Mouse (Mus musculus) urinary bladder, postnatal 36 days (tissue): Measurements from ENCODE around the gene Hoxb7.

Experiments used
- DNase-seq, 2 experiments: peaks; one replicate each; pipeline ENCODE4 v3.0.0; 2022; ENCODE audit warnings: low spot score in 2 of 2, mixed read lengths in 1 of 2

Hoxb7 gene

GRCm38 (mm10) chr11:96299781-96300180 is 13.4 kb downstream of the Hoxb7 start:
- no peak for DNase-seq

GRCm38 (mm10) chr11:96300354-96301063 is 14.1 kb downstream of the Hoxb7 start:
- no peak for DNase-seq

GRCm38 (mm10) chr11:96301064-96301431 is 14.6 kb downstream of the Hoxb7 start:
- DNase-seq, result no peak

DNA sequence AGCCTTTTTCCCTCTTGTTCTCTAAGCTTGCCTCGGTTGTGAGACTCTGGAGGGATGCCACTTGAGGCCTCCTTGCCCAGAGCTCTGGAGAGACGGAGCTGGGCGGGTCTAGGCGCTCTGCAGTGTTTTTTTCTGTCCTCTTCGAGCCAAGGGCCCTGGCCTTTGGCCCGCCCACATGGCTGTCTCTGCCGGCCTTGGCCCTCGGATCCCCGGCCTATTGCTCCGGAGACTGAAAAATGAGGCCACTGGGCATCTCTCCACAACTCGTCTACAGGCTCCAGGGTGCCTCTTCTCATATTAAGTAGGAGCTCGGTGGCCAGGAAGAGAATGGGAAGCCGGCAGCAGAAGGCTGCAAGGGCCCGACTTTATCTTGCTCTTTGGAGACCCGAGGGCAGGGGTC is 15.4 kb downstream of the Hoxb7 start:
- DNase-seq, result no peak

DNA sequence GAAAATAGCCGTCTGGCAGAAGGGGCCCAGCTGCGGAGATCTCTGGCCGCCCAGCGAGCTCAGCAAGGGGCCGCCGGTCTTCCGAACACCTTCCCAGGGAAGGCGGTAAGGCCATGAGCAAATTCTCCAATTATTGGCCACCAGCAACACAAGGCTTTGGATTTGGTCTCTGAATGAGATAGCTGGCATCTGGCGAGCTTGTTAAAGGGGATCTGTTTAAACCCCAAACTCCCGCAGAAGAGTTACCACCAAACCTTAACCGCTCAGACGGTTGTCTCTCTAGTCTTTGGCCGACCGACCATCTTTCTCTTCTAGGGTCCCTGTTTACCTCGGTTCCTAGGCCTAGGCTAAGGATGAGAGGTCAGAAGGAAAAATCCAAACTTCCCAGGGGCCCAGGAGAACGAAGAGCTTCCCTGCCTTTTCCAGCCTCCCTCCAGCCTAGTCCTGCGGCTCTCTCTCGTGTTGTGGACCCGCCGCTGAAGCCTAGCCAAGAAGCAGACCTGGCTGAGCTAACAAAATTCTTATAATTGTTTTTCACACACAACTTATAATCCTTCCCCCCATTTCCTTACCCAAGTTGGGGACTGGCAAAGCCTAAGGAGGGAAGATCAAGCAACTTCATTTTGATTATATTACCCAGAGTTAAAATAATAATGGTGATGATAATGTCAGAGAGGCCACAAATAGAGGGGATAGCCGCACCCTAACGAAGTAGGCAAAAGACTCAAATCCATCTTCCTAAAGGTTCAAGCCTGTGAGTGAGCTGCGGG is 16.1 kb downstream of the Hoxb7 start:
- no peak for DNase-seq

DNA sequence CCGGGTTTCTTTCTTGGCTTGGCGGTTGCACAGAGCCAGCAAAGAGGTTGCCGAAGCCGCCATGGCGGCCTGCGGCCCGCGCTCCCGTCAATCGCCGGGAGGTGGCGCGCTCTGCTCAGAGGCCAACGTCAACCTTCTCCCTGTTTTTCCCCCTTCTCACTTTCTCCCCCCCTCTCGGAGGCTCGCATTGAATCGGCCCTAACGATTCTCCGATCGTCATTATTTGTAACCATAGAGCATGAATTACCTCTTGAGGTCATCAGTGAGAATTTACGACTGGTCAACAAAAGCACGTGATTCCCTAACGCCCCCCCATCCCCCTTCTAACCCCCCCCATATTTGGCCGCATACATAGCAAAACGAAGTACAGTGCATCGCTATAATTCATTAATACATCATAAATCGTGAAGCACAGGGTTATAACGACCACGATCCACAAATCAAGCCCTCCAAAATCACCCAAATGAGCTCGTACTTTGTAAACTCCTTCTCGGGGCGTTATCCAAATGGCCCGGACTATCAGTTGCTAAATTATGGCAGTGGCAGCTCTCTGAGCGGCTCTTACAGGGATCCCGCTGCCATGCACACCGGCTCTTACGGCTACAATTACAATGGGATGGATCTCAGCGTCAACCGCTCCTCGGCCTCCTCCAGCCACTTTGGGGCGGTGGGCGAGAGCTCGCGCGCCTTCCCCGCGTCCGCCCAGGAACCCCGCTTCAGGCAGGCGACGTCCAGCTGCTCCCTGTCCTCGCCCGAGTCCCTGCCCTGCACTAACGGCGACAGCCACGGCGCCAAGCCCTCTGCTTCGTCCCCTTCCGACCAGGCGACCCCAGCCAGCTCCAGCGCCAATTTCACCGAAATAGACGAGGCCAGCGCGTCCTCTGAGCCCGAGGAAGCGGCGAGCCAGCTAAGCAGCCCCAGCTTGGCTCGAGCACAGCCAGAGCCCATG is 17.0 kb downstream of the Hoxb7 start, which contains the start of gene Hoxb5:
Gene Hoxb5, plus strand, starts transcription at position 186 of the 949 bp plus-strand sequence.
- DNase-seq, result peak in 1 of 2 experiments; percentile 71

GRCm38 (mm10) chr11:96304381-96305195 is 18.2 kb downstream of the Hoxb7 start:
- no peak for DNase-seq

DNA sequence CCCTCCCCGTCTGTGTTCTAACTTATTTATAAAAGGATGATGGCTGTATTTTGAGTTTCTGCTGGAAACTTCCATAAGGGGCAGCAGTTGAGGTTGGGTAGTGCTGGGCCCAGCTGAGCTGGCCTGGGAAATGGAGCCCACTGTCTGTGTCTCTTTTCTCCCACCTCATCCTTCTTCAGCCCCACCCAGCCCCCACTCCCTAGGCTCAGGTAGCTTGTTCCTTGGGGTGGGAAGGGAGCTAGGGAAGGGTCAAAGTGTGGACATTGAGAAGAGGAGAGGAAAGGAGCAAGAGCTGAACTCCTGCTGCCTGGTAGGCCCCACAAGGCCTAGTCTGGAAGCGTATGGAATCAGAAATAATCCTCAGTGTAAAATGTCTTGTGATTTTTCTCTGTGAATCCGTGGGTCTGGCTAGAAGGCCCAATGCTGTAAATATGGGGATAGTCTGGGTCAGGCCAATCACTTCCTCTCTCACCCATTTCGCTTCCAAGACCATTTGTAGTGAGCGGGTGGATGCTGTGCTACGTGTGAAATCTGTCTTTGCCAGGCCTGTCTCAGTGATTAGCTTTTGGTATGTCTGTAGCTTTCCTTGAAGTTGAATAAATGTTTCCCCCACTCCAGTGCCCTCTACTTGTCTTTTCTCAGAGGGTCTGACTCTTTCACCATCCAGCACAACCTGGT is 19.2 kb downstream of the Hoxb7 start:
- DNase-seq, result no peak

- DNase-seq, result peak in 1 of 2 experiments; percentile 13
Measured at GRCm38 (mm10) chr11:96306183-96306907, 19.9 kb downstream of the Hoxb7 start.

- DNase-seq, result peak in 1 of 2 experiments; percentile 11
Measured at GRCm38 (mm10) chr11:96306908-96307269, 20.5 kb downstream of the Hoxb7 start.

- no peak for DNase-seq
Measured at GRCm38 (mm10) chr11:96308763-96309162, 22.3 kb downstream of the Hoxb7 start.

DNA sequence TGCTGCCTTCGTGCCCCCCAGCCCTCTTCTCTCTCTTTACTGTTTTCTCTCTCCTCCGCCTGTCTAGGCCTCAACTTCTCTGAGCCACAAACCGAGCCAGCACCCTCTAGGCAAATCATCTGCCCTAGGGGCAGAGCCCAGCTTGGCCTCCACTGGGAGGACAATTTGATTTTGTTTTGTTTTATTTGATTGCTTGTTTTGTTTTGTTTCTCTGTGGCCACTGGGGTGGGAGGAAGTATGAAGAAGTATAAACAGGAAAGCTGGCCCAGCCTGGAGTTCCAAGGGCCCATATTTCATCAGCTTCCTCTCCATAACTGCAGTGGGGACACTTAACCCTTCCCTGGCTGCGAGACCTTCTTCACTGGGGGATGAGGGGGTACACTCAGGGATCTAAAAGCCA is 22.9 kb downstream of the Hoxb7 start:
- DNase-seq, result peak in 1 of 2 experiments; percentile 8

DNA sequence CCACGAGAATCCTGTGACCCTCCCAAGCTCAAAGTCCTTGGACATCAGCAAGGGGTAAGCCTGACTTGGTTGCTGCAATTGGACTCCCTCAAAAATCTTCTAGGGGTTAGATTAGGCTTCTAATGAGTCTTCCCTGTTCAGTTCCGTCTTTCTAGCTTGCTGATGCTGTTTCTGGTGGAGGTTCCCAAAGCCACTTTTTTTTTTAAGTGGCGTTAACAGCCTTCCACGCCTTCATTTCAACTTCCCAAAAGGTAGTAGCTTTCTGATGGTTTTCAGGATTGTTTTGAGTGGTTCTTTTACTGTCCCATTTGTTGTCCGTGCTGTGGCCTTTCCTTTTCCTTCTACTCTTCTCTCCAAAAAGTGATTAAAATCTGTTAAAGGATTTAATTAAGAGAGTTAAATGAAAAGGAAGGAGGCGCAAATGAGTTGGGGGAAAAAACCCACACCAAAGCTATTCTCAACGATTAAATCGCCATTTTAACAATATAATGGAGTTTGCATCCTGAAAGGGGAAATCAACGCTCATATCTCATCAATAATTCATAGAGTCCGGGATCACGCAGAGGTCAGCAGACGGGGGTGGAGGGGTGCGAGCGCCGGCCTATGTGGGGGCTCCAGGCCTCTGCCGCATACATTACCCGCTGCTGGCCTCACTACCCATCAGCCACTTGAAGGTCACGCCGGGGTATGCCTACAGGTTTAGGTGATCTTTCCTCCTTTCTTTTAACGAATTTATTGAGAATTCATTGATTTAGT is 23.9 kb downstream of the Hoxb7 start:
- DNase-seq, result no peak

GRCm38 (mm10) chr11:96311097-96311496 is 24.7 kb downstream of the Hoxb7 start:
- DNase-seq, result peak in 1 of 2 experiments; percentile 32

GRCm38 (mm10) chr11:96311520-96312417 is 25.3 kb downstream of the Hoxb7 start:
- peak in 1 of 2 experiments; percentile 40 for DNase-seq

DNA sequence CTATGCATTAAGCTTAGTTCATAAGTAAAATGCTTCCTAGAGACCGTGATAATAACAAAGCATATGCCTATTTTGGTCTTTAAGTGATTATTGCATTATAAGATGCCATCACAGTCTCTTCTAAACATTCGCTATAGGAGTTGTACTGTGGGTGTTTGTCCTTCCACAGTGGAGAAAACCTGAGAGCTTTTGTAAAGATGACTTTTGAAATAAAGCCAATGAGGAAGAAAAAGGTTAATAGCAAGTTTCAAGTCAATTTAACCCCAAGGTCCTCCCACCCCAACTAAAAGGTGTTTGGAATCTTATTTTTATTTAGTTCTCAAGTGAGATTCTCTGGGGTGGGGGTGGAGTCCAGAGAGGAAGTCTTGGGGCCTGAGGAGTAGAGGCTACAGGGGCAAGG is 26.7 kb downstream of the Hoxb7 start:
- no peak for DNase-seq

- DNase-seq, result peak in 1 of 2 experiments; percentile 18
Measured at GRCm38 (mm10) chr11:96313806-96314428, 27.5 kb downstream of the Hoxb7 start.
